Mouse (Mus musculus): ENCODE measurements around the gene Rem2. TPM values are rescaled to one million over a fixed set of nuclear protein-coding genes. Genes with fewer than 3 reads are reported as not detected.
A peak's percentile ranks its signal among the peaks of the same experiment; 100 is the strongest.

Rem2 gene
- total RNA-seq (2021): under 1 TPM; 0.66 to 0.79 TPM
- long read RNA-seq, experiment 1, partial matches to known transcripts: 0 of 1 reads
- long read RNA-seq, experiment 1, other reads (novel, unspliced or antisense): 0 of 1 reads
- long read RNA-seq, experiment 2: 0 reads

DNA sequence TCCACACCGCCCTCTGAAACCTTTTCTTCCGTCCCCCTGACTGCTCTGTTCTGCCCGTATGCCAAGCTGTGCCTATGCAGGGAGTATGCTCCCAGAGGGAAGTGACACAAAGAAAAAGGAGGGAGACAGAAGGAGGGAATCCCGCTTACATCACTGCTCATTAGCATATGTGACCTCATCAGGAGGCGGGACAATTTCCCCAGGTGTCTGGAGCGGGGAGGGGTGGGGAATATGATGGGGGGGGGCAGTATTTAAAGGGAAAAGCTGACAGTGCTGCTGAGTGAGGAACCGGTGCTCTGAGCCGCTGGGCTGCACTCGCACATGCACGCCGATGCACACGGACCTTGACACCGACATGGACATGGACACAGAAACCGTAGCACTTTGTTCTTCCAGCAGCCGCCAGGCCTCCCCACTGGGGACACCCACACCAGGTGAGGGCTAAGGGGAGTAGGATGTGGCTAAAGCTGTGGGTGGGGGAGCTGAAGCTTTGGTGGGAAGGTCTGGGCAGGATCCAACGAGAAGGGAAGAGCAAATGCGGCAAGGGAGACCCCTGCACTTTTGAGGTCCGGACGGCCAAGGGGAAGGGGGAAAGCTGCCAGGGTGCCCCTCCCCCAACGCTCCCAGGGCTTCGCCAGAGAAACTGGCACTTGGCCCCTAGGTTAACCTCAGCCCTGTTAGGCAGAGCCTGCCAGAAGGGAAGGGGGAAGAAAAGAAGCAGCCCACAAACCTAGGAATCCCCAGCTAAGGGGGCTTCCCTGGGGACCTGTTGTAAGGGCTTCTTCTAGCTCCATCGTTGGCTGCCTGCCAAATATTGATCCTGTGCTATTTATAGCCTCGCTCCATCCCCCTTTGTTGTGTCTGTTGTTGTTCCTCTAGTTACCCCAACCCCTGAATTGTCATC is at the start of gene Rem2:
TSS of gene Rem2 (plus strand) at position 160 of the 904 bp plus-strand sequence.
- DNase-seq: peak; percentile 61 to 67

DNA sequence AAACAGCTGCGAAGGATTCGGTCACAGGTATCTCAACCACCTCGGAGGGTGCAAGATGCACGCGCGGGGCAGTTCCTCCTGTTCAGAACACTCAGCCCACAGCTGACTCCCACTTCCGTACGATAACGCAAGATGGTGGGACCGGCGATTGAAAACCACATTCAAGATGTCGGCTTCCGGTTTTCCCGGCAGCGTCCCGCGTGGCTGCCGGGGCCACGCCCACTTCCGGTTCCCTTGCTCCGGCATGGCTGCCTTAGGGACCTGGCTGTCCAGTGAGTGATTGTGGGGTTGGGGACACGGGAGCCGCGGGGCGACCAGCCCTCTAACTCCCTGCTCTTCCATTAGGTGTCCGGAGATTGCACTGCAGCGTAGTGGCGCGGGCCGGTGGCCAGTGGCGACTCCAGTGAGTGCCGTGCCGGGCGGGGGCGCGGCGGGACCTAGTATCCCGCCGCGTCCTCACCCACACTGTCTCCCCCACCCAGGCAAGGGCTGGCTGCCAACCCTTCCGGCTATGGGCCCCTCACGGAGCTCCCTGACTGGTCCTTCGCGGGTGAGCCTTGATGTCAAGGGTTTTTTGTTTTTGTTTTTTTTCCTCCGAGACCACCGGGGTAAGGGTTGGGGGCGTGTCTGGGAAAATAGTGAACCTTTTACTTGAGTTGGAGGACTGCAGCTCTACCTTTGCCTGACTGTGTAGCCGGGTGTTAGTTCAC is 49.1 kb upstream of the Rem2 start, which contains the start of gene Mrpl52:
TSS of gene Mrpl52 (plus strand) at position 221 of the 710 bp plus-strand sequence.
- DNase-seq: peak; percentile 94 to 97

DNA sequence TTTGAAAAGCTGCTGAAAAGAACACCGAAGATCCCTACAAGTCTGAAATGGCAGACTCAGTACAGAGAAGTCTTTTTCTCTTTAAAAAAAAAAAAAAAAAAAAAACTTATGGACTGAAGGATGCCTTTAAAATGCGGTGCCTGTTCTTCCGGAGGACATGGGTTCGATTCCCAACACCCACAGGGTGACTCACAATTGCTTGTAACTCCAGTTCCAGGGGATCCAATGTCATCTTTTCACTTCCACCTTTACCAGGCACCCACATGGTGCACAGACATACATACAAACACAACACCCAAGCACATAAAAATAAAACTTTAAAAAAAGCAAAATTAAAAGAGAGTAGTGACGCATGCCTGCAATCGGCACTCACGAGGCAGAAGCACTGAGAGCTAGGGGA is 48.2 kb upstream of the Rem2 start:
- no peak for DNase-seq

GRCm38 (mm10) chr14:54428421-54428820 is 47.5 kb upstream of the Rem2 start:
- no peak for DNase-seq

DNA sequence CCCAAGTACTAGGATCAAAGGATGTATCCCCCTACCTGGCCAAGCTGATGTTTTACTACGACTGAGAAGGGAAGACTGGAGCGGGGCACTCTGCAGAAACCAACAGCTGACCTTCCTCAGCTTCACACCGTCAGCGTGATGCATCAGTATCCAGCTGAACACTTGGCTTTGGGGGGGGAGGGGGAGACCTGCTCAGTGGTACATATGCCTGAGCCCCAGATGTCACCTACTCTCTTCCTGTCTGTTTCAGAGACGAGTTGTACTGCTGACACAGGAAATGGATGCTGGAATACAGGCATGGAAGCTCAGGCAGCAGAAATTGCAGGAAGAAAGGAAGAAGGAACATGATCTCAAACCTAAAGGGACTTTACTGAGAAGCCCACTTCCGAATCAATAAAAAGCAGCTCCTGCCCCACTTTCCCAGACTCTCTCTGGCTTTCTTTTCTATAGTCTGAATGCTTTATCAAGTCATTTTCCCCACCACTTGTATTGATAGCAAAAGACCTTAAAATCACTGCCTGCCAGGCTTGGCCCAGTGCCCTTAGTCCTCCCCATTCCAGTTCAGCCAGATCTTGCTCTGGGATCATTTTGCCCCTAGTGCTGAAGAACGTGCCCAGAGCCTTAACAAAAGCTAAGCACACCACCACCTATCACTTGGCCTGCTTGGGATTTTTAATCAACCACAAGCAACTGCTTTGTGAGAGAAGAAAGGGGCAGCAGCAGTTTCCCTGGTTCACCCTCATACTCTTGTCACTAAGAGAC is 46.4 kb upstream of the Rem2 start:
- DNase-seq: no peak

DNA sequence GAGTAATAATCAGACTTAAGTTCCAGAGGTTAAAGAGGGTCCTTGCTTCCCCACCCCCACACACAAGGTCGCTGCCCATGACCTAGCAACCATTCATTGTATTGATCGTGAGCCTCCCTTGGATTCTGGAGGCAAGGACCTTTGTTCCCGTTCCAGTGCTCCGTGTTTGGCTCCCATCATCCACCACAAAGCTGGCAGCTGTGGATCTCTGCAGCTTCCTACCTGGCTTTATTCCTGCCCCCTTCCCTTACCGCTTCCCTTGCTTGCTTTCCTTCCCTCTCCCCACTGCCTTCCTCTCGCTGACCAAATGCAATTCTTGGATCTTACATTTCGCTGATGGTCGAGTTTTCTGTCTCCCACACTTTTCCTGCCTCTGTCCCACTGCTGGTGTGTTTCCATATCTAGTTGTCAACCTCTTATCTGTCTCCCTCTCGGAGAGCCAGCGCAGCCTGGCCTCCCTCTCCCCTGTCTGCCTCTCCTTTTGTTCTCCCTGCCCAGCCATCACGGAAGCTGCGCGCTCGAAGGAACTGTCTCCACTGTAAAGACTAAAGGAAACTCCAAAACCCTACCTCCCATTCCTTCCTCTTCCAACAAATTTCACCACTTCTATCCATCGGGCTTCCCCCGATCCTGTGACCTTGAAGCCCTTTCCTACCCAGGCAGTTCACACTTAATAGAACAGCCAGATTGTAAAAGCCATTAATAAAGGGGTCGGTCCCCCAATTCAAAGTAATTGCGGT is 45.3 kb upstream of the Rem2 start:
- DNase-seq: peak in 1 of 2 experiments; percentile 54

DNA sequence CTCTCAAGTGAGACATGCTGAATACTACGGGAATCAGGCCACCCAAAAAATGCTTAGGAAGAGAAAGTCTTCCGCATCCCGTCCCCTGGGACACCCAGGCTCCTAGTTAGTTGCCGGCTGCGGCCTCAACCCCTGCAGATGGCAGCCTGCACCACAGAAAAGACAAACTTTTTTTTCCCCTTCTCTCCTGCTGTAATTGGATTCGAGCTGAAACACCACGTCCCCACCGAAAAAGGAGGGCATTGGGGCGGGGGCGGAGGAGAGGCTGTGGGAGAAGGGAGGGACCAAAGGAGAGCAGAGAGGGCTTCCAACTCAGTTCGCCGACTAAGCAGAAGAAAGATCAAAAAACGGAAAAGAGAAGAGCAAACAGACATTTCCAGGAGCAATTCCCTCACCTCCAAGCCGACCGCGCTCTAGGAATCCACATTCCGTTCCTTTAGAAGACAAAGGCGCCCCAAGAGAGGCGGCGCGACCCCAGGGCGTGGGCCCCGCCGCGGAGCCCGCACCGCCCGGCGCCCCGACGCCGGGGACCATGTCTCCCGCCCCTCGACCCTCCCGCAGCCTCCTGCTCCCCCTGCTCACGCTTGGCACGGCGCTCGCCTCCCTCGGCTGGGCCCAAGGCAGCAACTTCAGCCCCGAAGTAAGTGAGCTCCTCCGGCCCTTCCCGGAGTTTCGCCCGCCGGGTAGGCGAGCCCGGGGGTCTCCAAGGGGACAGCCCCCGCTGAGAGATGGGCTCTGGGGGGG is 44.4 kb upstream of the Rem2 start, which contains the start of gene Mmp14:
TSS of gene Mmp14 (plus strand) at position 279 of the 744 bp plus-strand sequence.
- DNase-seq: peak; percentile 80 to 86

DNA sequence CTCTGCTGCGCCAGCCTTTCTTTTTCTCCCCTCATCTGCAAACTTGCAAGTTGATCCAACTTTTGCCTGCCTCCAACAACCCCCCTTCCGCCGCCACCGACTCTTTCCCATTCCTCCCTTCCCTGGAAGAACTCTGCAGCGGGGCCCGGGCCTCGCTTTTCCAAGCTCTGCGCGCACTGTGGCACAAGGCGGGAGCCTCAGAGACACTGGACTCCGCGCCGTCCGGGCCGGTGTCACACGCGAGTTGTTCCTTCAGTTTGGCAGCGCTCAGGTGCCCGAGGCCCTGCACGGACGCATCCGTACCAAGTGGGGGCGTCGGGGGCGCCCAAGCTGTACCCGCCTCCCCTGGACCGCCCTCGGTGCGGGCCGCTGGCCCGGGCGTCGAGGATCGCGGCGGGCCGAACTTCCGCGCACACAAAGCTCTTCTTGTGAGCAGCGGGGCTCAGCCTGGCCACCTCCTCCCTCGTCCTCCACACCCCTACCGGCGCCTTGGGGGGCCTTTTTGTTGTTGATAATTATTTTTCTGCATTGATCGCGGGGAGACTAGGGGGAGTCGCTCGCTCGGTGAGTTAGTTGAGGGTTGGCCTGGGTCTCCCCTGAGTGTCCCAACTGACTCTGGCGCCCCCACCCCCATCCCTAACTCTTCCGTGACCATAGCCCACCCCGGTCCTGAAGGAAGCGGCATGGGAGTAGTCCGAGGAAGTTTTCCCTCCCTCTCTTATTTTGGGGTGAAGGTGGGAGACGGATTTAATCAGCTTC is 43.6 kb upstream of the Rem2 start:
- DNase-seq: peak; percentile 57 to 76

DNA sequence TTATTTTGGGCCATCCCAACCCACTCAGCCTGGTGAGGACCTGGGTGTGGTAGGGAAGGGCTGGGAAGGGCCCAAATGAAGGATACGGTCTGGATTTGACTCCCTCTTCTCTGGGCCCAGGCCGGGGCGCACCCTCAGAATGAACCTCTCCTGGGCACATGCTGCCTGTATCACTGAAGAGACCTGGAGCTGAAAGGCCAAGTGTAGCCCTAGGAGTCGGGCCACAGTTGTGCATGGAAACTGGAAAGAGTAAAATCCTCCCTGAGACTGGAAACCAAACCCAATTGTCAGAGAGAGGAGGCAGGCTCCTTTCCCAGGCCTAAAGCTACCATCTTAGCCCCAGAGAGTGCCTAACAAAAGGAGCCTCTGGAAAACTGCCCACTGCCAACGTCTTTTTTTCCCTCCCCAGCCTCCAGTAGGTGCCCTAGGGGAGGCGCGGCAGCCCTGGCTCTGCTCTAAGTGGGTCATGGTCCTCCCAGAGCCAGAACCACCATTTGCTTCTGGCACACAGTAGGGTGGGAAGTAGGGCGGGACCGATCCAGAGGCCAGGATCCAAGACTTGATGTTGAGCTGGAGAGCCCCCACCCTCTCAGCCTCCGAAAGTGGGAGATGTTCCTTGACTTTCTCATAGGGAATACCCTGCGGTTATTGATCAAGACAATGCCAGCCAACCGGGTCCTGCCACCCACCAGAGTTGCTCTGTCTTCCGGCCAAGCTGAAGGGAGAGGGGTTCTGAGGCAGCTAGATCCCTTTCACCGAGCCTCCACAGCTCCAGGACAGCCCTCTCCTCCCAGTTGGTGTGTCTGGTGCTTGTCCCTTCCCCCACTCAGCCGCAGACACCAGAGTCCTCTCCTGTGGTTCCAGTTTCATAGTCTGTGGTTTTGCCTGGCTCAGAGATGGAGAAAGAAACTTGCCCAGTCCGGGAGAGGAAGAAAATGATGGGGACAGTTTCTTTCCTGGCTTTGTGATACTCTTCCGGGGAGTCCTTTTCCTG is 42.8 kb upstream of the Rem2 start:
- DNase-seq: peak; percentile 60 to 61

- no peak for DNase-seq
Observed at GRCm38 (mm10) chr14:54433941-54434531, 41.9 kb upstream of the Rem2 start.

DNA sequence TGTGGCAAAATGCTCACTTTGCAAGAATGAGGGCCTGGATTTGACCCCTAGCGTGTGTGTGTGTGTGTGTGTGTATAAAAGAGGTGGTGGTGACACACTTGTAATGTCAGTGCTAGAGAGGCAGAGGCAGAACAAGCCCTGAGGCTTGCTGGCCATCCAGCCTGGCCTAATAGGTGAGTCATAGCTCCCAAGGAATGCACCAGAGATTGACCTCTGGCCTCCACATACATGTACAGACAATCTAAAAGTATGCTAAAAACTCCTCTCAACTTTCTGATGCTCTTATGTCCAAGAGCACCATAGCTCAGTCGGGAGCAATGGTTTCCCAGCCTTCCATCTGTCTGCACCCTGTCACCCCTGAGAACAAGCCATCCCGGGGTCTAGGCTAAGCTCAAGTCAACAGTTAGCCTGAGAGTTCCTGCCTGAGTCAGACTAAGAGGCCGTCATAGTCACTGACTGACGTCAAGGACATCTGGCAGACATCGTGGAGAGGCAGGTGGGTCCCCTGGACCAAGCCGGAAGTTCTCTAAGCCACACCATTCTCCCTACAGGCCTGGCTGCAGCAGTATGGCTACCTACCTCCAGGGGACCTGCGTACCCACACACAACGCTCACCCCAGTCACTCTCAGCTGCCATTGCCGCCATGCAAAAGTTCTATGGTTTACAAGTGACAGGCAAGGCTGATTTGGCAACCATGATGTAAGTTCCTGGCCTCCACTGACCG is 40.5 kb upstream of the Rem2 start:
- no peak for DNase-seq

DNA sequence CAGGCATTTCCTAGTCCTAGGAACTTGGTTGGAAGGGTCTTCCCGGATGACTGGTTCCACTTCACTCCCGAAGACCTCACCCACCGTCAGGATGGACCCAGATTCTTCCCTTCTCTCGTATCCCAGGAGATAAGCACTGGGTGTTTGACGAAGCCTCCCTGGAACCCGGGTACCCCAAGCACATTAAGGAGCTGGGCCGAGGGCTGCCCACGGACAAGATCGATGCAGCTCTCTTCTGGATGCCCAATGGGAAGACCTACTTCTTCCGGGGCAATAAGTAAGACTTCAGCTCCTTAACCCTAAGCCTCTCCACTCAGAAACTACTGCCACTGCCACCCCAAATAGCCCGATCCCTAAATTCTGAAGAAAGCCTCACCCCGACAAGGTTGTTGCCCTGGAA is 36.7 kb upstream of the Rem2 start:
- no peak for DNase-seq

DNA sequence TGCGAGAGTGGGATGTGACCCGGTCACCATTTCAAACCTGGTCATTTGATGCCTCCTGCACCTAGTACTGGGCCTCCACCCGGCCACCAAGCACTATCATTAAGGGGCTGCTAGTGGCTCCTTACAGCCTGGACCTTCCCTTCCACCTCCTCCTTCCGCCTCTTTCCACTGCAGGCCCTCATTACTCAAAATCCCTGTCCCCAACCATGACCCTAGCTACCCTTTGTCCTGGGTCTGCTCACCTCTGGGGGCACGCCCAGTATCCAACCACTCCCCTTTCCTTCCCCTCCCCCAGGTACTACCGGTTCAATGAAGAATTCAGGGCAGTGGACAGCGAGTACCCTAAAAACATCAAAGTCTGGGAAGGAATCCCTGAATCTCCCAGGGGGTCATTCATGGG is 36.3 kb upstream of the Rem2 start:
- no peak for DNase-seq

DNA sequence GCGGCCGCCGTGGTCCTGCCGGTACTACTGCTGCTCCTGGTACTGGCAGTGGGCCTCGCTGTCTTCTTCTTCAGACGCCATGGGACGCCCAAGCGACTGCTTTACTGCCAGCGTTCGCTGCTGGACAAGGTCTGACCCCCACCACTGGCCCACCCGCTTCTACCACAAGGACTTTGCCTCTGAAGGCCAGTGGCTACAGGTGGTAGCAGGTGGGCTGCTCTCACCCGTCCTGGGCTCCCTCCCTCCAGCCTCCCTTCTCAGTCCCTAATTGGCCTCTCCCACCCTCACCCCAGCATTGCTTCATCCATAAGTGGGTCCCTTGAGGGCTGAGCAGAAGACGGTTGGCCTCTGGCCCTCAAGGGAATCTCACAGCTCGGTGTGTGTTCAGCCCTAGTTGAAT is 35.4 kb upstream of the Rem2 start:
- DNase-seq: no peak

- DNase-seq: no peak
Observed at GRCm38 (mm10) chr14:54441365-54441764, 34.5 kb upstream of the Rem2 start.

DNA sequence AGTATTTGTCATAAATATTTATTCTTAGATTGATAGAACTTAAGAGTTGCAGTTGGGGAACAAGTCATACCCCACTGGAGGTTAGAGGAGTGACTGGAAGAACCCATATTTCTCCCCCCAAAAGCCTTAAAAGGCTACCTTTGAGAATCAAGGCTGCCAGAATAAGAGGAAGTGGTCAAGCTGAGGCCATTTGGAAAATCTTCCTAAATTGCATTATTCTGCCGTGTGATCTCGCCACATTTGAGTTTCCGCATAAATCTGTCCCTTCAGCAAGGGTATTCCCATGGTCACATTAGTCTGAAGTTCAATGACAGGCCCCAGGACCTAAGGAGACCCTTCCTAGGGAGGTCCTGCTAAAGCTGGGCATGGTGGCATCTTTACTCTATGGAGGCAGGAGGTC is 33.4 kb upstream of the Rem2 start:
- no peak for DNase-seq

DNA sequence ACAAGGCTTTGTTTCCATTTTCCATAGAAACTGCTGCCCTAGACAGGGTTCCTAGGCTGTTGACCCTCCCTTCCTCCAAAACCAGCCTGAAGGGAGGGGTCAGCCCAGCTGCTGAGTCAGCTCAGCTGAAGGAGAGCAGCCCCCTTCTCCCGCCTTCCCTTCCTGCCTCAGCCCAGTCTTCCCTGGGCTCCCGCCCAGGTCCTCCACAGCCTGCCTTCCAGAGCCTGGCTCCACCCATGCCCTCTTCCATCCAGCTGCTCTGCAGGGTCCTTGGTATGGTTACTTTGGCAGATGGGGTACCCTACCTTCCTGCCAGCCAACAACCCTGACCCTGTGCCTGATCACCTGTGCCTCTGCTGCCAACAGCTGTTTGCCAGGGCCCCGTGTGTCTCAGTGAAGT is 32.7 kb upstream of the Rem2 start:
- no peak for DNase-seq
